Mouse (Mus musculus): ENCODE measurements around the gene Slc25a51.
"Not testable (repeated sequence)": the region's sequence is repeated elsewhere in the genome, so short reads cannot be mapped to it uniquely, and the experiment has no call there.

Slc25a51 gene

GRCm38 (mm10) chr4:45398315-45398714, 10.3 kb downstream of the Slc25a51 start:
- DNase-seq (ENCODE audit: low spot score), result not testable (repeated sequence)

DNA sequence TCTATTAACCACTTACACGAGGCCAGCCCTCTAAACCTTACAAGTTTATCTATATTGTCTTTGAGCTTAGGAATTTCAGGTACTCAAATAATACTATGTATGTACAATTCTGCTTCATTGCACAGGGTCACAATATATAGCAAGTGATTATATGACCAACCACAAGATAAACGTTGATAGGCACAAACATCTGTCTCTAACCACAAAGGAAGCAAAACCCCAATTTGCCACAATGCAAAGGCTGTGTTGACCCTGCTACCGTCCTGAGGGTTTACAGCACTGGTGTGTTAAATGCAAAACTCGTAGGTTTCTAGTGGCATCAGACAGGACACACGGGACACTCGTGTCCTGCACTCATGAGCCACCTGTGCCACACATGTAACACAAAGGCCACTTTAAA, 12.4 kb downstream of the Slc25a51 start:
- DNase-seq (ENCODE audit: low spot score), result not testable (repeated sequence)

- no peak for DNase-seq (ENCODE audit: low spot score)
Observed at GRCm38 (mm10) chr4:45393658-45394057, 14.9 kb downstream of the Slc25a51 start.

DNA sequence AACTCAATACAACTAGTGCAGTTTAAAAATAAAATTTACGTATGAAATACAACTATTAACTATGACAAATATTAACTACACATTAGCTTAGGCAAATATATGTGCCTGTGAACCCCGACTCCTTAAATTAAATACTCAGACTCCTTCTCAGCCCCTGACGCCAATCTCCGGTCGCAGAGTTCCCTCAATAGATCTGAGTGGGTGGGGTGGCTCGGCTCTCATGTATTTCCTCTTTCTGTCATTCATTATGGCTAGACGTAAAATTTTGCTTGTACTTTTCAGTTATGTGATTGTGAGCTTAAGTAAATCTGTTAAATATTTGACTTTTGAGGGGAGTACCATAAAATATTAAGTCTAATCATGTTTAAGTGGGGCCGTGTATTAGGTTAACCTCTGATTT, 15.6 kb downstream of the Slc25a51 start:
- no peak for DNase-seq (ENCODE audit: low spot score)

GRCm38 (mm10) chr4:45392572-45392971, 16.0 kb downstream of the Slc25a51 start:
- DNase-seq (ENCODE audit: low spot score), result no peak

GRCm38 (mm10) chr4:45392099-45392498, 16.5 kb downstream of the Slc25a51 start:
- DNase-seq (ENCODE audit: low spot score), result no peak

GRCm38 (mm10) chr4:45387296-45387695, 21.3 kb downstream of the Slc25a51 start:
- DNase-seq (ENCODE audit: low spot score), result not testable (repeated sequence)

- not testable (repeated sequence) for DNase-seq (ENCODE audit: low spot score)
Observed at GRCm38 (mm10) chr4:45382133-45382532, 26.4 kb downstream of the Slc25a51 start.

- DNase-seq (ENCODE audit: low spot score), result not testable (repeated sequence)
Observed at GRCm38 (mm10) chr4:45380903-45381580, 27.5 kb downstream of the Slc25a51 start.

- no peak for DNase-seq (ENCODE audit: low spot score)
Observed at GRCm38 (mm10) chr4:45376573-45376972, 32.0 kb downstream of the Slc25a51 start.

- no peak for DNase-seq (ENCODE audit: low spot score)
Observed at GRCm38 (mm10) chr4:45374879-45375278, 33.7 kb downstream of the Slc25a51 start.

DNA sequence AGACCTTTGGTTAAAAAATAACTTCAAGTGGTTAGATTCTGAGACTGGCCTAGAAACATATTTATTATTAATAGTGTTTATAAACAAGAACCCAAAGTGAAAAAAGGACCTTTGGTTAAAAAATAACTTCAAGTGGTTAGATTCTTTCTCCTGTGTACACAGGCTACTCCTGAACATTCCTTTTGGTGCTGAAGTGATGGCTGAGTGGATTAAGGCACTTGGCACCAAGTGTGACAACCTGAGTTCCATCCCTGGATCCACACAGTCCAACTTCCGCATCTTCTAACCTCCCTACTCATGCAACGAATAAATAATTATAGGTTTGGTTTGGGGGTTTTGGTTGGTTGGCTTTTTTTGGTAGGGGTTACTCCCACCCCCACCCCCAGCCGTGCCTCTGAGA, 37.3 kb downstream of the Slc25a51 start:
- DNase-seq (ENCODE audit: low spot score), result no peak

DNA sequence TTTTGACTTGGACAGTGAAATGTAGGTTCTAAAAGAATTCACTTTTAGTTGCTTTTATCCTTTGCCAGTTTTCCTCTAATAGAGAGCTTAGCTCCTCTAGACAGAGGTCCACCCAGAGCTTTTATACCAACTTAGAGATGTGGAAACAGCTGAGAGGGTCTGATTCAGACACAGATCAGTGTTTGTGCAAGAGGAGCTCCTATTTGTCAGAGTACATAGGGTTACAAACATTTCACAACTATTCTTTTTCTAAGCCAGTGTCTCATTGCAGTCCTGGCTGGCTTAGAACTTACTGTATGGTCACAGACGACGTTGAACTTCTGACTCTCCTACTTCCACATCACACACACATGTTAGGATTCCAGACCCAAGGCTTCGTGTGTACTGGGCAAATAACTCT, 51.9 kb downstream of the Slc25a51 start:
- DNase-seq (ENCODE audit: low spot score), result no peak

All from ovary, postnatal 10 days (tissue).